Mouse (Mus musculus): ENCODE results near the gene Rfwd3. TPM values are rescaled to one million over a fixed set of nuclear protein-coding genes. Genes with fewer than 3 reads are reported as not detected.

The Rfwd3 gene
- polyA plus RNA-seq, 1 experiment from 2014 or later = 47.9 TPM

DNA sequence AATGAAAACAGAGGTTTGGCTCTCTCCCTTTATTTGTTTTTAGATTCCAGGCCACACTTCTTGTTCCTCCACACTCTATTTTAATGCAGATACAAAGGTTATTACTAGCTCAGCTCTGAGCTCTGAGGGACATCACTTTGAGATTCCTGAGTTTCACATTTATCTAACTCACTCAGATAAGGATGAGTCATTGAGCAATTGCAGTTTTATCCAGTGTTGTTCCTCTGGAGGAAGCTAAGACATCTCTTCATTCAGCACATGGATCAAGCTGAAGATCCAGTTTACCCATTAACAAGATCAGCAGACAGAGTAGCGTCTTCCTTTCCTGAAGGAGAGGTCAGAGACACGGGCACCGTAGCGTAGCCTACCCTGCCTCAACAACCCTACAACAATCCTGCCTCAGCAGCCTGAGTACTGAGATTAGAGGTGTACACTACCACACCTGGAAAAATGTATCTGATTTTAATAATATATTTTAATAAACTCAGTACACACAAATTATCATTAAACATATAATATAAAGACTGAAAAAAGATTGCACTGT, 53.7 kb downstream of the Rfwd3 start:
- no peaks in the 10 kb centered on the region for H3K27me3 ChIP-seq
- no peak overlapping the region for H3K4me2 ChIP-seq
- no peak for ATAC-seq
- H3K9me3 ChIP-seq (replicated peaks) = no peaks in the 10 kb centered on the region
- H3K36me3 ChIP-seq (ENCODE audit: poor library complexity, severe bottlenecking) = no peaks in the 10 kb centered on the region
- WGBS = 86% methylated on average over 4 of the region's 4 CpGs
- H3K9ac ChIP-seq = no peak overlapping the region
- 0 out of 2 replicates have a peak, but pooled peaks cover 8% of the 10 kb centered on the region for H3K4me1 ChIP-seq
- H3K27ac ChIP-seq = no peak overlapping the region
- no peak overlapping the region for H3K4me3 ChIP-seq

DNA sequence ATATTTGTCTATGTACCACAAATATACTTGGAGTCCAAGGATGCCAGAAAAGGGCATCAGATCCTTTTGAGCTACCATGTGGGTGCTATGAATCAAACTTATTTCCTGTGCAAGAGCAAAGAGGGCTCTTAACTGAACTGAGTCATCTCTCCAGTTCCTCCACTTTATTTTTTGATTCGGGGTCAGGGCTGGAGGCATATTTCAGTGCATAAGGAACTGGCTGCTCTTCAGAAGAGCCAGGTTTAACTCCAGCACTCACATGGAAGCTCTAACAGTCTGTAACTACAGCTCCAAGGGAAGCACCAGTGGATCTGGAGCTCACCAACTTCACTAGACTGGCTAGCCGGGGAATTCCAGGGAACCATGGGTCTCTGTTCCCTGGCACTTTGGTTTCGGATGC, 62.7 kb downstream of the Rfwd3 start:
- Histone ChIP-seq H3K4me1 (peaks cover 6% of the 10 kb centered on the region; the same call in 1 of the 2 replicates), H3K36me3 (ENCODE audit: poor library complexity, severe bottlenecking) (no peaks in the 10 kb centered on the region), H3K4me2 (no peak overlapping the region), H3K9me3 (replicated peaks) (no peaks in the 10 kb centered on the region), H3K9ac (no peak overlapping the region), H3K4me3 (no peak overlapping the region), H3K27ac (no peak overlapping the region), H3K27me3 (no peaks in the 10 kb centered on the region)
- WGBS = 74% methylated on average over 3 of the region's 3 CpGs
- no peak for ATAC-seq

DNA sequence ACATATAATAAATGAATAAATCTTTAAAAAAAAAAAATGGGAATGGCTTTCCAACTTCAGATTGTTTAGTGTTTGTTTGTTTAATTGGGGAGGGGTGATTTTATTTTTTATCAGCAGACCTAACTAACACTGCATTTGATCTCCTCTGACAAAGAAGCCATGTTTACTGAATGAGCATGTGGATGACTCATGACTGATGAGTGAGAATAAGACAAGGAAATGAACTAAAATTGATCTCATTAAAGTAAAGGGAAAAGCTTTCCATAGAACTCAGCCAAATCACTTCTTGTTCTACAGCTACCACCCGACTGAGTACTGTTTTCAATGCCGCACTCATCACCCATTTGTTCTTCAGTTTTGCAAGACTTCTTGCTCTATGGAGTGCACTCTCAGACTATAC, 66.3 kb downstream of the Rfwd3 start:
- Histone ChIP-seq H3K27me3 (no peaks in the 10 kb centered on the region), H3K9ac (no peak overlapping the region), H3K4me3 (no peak overlapping the region), H3K27ac (no peak overlapping the region), H3K4me2 (no peak overlapping the region), H3K9me3 (replicated peaks) (no peaks in the 10 kb centered on the region), H3K4me1 (peaks cover 6% of the 10 kb centered on the region; the same call in 1 of the 2 replicates), H3K36me3 (ENCODE audit: poor library complexity, severe bottlenecking) (no peaks in the 10 kb centered on the region)
- no peak for ATAC-seq
- 77% methylated on average over 2 of the region's 2 CpGs for WGBS

DNA sequence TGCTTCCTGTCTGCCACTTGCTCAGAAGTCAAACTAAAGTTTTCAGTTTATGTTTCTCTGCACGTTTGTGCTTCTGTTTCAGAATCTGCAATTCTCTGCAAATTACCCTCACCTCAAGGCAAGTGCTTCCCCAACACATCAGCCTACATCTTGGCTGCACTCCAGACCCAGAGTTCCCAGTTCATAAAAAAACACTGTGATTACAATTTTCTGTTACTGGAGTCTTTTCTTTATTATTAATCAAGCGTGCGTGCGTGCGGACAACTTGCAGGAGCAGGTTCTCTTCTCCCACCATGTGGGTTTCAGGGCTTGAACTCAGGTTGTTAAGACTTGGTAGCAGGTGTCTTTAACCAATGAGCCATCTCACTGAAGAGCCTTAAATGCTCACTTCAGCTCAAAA, 75.9 kb downstream of the Rfwd3 start:
- Histone ChIP-seq H3K36me3 (ENCODE audit: poor library complexity, severe bottlenecking) (no peaks in the 10 kb centered on the region), H3K4me1 (peaks cover 13% of the 10 kb centered on the region), H3K9ac (no peak overlapping the region), H3K27ac (no peak overlapping the region; the same call in 1 of the 2 replicates), H3K4me3 (no peak overlapping the region), H3K4me2 (no peak overlapping the region), H3K9me3 (replicated peaks) (no peaks in the 10 kb centered on the region), H3K27me3 (no peaks in the 10 kb centered on the region)
- ATAC-seq = no peak
- 25% methylated on average over 5 of the region's 5 CpGs for WGBS

Other genes with a start within 250 kb of the Rfwd3 start
- gene Exosc6, start 243.9 kb downstream of the Rfwd3 start, polyA plus RNA-seq (2015; fragmentation: Nextera tagmentation; extraction: Ambion mirVana) = not detected in 2 replicates
- 0.15 and 0.22 TPM in 2 replicates for gene Clec18a, start 207.8 kb downstream of the Rfwd3 start, polyA plus RNA-seq (2015; fragmentation: Nextera tagmentation; extraction: Ambion mirVana)
- 11.5 and 13.4 TPM in 2 replicates for gene Pdpr, start 205.6 kb downstream of the Rfwd3 start, polyA plus RNA-seq (2015; fragmentation: Nextera tagmentation; extraction: Ambion mirVana)
- 57.0 and 61.3 TPM in 2 replicates for gene Glg1, start 41.0 kb downstream of the Rfwd3 start, polyA plus RNA-seq (2015; fragmentation: Nextera tagmentation; extraction: Ambion mirVana)
- gene Mlkl, start 38.0 kb upstream of the Rfwd3 start, polyA plus RNA-seq (2015; fragmentation: Nextera tagmentation; extraction: Ambion mirVana) = 0.23 and 0.53 TPM in 2 replicates
- gene Fa2h, start 93.6 kb upstream of the Rfwd3 start, polyA plus RNA-seq (2015; fragmentation: Nextera tagmentation; extraction: Ambion mirVana) = not detected in 2 replicates
- gene Wdr59, start 221.9 kb upstream of the Rfwd3 start, polyA plus RNA-seq (2015; fragmentation: Nextera tagmentation; extraction: Ambion mirVana) = 5.7 and 6.5 TPM in 2 replicates
- gene Znrf1, start 235.9 kb upstream of the Rfwd3 start, polyA plus RNA-seq (2015; fragmentation: Nextera tagmentation; extraction: Ambion mirVana) = 48.0 and 48.7 TPM in 2 replicates

Data from forebrain, embryonic 13.5 days (tissue).